Mouse (Mus musculus) heart, embryonic 10.5 days (tissue): ENCODE measurements around the gene Coro7. TPM values are rescaled to one million over a fixed set of nuclear protein-coding genes. Genes with fewer than 3 reads are reported as not detected.

ENCODE experiments used
- DNase-seq: peaks from one replicate; pipeline ENCODE4 v3.0.0-alpha.2; 2017; ENCODE audit warnings: low spot score
- H3K27ac ChIP-seq: fragments of 300-500 bp; sonication (generic); 2 replicates; pipeline ENCODE4 v1.5.1; 2016; ENCODE audit warnings: mild to moderate bottlenecking
- H3K27me3 ChIP-seq: fragments of 300-500 bp; sonication (generic); 2 replicates; pipeline ENCODE4 v1.6.1; 2016; ENCODE audit warnings: mild to moderate bottlenecking; ENCODE audit not compliant: poor library complexity, insufficient read depth, severe bottlenecking
- H3K36me3 ChIP-seq: fragments of 300-500 bp; sonication (generic); 2 replicates; pipeline ENCODE4 v1.6.1; 2016; ENCODE audit warnings: mild to moderate bottlenecking, moderate library complexity
- H3K4me1 ChIP-seq: fragments of 300-500 bp; sonication (generic); 2 replicates; pipeline ENCODE4 v1.6.1; 2016; ENCODE audit warnings: mild to moderate bottlenecking
- H3K4me3 ChIP-seq: fragments of 300-500 bp; sonication (generic); 2 replicates; pipeline ENCODE4 v1.5.1; 2016; ENCODE audit warnings: mild to moderate bottlenecking, moderate library complexity
- H3K9me3 ChIP-seq: fragments of 300-500 bp; sonication (generic); 2 replicates; pipeline ENCODE4 v1.6.1; 2016; ENCODE audit warnings: mild to moderate bottlenecking, moderate library complexity
- WGBS: fragments of 180-500 bp; shearing (Covaris S2); methylation state at CpG from one replicate; pipeline ENCODE4 v1.1.7; 2016; 5-methylcytosine and 5-hydroxymethylcytosine counted together
- polyA plus RNA-seq: library from polyadenylated mRNA; unstranded; fragments of >200 nt; fragmentation: Nextera tagmentation; extraction: Ambion mirVana; gene quantifications from 2 replicates; pipeline ENCODE4 v1.2.1, GENCODE M21; 2016

The Coro7 gene
- polyA plus RNA-seq, 1 experiment from 2014 or later: 22.7 TPM

GRCm38 (mm10) chr16:4676836-4677235, 2.7 kb downstream of the Coro7 start:
- no peak overlapping the region for H3K27ac ChIP-seq
- no peak overlapping the region for H3K4me3 ChIP-seq
- H3K36me3 ChIP-seq: peaks cover 27% of the 10 kb centered on the region
- no peak for DNase-seq
- peaks cover 18% of the 10 kb centered on the region for H3K4me1 ChIP-seq
- no peaks in the 10 kb centered on the region for H3K27me3 ChIP-seq
- WGBS: 93% methylated on average over 5 of the region's 5 CpGs
- no peaks in the 10 kb centered on the region for H3K9me3 ChIP-seq

DNA sequence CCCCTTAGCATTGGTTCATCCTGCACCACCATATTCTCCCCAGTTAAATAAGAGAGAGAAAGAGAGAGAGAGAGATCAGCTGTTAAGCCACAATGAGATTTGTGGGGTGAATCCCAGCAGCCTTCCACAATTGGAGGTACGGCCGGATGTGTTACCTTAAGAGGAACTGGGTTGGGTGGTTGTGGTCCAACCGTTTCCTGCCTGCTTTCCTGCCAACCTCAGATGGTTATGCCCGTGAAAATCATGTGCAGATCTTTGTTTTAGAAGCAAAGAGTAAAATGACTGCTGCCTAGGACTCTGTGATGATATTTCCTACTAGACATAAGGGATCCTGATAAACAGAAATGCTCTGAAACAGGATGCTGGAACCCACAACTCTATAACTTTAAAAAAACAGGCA, 5.5 kb downstream of the Coro7 start:
- no peak overlapping the region for H3K27ac ChIP-seq
- H3K4me3 ChIP-seq: no peak overlapping the region
- no peaks in the 10 kb centered on the region for H3K27me3 ChIP-seq
- DNase-seq: no peak
- no peaks in the 10 kb centered on the region for H3K9me3 ChIP-seq
- H3K4me1 ChIP-seq: peaks cover 14% of the 10 kb centered on the region
- H3K36me3 ChIP-seq: peaks cover 40% of the 10 kb centered on the region
- WGBS: 85% methylated on average over 4 of the region's 4 CpGs

GRCm38 (mm10) chr16:4670317-4670716, 9.3 kb downstream of the Coro7 start:
- DNase-seq: no peak
- Histone ChIP-seq H3K4me3 (no peak overlapping the region), H3K4me1 (no peaks in the 10 kb centered on the region), H3K27me3 (no peaks in the 10 kb centered on the region), H3K27ac (no peak overlapping the region), H3K36me3 (peaks cover 58% of the 10 kb centered on the region), H3K9me3 (no peaks in the 10 kb centered on the region)
- WGBS: 76% methylated on average over 5 of the region's 5 CpGs

DNA sequence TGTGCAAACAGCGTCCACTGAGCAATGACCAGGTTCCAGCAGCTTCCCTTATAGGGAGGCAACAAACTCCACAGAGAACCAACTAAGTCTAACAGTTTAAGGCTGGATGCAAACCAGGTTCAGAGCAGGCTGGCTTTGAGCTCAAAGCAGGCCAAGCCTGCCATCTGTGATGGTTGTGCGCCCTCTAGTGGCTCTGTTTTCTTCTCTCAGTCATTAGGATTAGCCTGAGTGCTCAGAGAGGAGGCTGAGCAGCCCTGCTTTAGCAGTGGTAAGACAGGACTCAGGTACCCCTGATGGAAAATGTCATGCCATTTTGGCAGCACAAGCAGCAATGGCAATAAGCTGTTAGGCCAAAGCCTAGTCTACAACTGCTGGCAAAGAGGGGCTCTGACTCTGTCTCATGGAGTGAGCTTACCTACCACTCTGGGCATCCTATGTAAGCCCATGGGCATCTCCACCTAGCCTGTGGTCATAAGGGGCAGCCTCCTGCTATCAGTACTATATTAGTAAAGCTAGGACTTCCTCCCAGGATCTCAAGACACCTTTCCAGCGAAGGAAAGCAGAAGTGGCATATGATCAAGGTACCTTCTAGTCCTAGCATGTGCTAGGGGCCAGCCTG, 12.3 kb downstream of the Coro7 start:
- Histone ChIP-seq H3K4me3 (no peak overlapping the region), H3K27me3 (no peaks in the 10 kb centered on the region), H3K4me1 (no peaks in the 10 kb centered on the region), H3K36me3 (peaks cover 56% of the 10 kb centered on the region), H3K27ac (no peak overlapping the region), H3K9me3 (no peaks in the 10 kb centered on the region)
- 26% methylated on average over 3 of the region's 3 CpGs for WGBS
- DNase-seq: peak; percentile 92

DNA sequence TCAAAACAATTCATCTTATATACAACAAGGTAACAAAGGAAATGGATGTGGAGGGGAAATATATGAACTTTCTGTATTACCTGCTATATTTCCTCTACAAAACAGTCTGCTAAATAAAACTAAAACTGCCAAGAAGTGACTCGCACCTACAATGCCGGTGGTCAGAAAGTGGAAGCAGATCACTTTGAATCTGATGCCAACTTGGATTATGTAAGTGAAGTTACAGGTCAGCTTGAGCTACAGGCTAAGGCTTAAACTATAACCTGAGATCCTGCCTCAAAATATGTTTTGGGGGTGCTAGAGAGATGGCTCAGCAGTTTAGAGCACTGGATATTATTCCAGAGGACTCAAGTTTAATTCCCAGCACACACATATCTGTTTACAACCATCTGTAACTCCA, 13.9 kb downstream of the Coro7 start:
- H3K4me1 ChIP-seq: no peaks in the 10 kb centered on the region
- H3K9me3 ChIP-seq: no peaks in the 10 kb centered on the region
- no peak overlapping the region for H3K27ac ChIP-seq
- H3K4me3 ChIP-seq: no peak overlapping the region
- H3K36me3 ChIP-seq: peaks cover 67% of the 10 kb centered on the region
- DNase-seq: no peak
- H3K27me3 ChIP-seq: no peaks in the 10 kb centered on the region
- WGBS: 88% methylated on average over 2 of the region's 2 CpGs

- WGBS: 88% methylated on average over 2 of the region's 2 CpGs
- Histone ChIP-seq H3K27ac (no peak overlapping the region), H3K4me3 (no peak overlapping the region), H3K4me1 (peaks cover 7% of the 10 kb centered on the region), H3K27me3 (no peaks in the 10 kb centered on the region), H3K9me3 (no peaks in the 10 kb centered on the region), H3K36me3 (peaks cover 57% of the 10 kb centered on the region)
- no peak for DNase-seq
These were observed 15.8 kb downstream of the Coro7 start for GRCm38 (mm10) chr16:4663806-4664205.

DNA sequence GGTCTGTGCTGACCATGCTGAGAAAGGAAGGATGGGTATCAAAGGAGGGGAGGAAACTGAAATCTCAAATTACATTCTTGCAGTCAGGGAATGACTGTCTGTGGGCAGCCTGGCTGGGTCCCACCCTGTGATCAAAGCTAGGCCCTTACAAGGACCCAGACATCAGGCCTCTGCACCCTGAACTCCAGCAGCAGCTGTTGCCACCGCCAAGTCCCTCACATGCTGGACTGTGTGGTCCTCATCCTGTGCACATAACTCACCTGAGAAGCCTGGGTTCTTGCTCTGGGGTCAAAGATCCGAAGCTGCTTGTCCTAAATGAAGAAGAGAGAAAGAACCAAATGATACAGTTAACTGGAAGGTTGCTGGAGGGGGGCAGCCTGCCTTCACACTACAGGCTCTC, 18.0 kb downstream of the Coro7 start:
- WGBS: 75% methylated on average over 2 of the region's 2 CpGs
- no peak overlapping the region for H3K27ac ChIP-seq
- peaks cover 26% of the 10 kb centered on the region for H3K4me1 ChIP-seq
- DNase-seq: no peak
- H3K27me3 ChIP-seq: no peaks in the 10 kb centered on the region
- H3K4me3 ChIP-seq: no peak overlapping the region
- peaks cover 39% of the 10 kb centered on the region for H3K36me3 ChIP-seq
- H3K9me3 ChIP-seq: no peaks in the 10 kb centered on the region

DNA sequence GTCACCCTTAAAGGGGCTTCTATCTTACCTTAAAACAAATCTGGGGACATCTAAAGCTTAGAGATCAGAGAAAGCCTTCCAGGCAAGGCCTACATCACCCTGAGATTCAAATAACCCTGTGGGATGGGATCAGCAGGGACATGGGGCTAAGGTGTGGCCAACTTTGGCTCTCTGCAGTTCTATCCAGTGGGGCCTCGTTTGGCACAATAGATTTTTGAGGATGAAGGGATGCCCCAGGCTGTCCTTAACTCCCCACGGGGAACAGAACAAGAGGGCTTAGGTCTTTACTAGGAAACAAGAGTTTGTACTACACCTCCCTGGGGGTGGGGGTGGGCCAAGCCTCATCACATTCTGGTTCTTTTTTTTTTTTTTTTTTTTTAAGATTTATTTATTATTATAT, 20.3 kb downstream of the Coro7 start:
- peaks cover 30% of the 10 kb centered on the region for H3K36me3 ChIP-seq
- no peaks in the 10 kb centered on the region for H3K9me3 ChIP-seq
- H3K4me1 ChIP-seq: peaks cover 48% of the 10 kb centered on the region
- peak overlapping the region; percentile 82 for H3K27ac ChIP-seq
- WGBS: 23% methylated on average over 2 of the region's 2 CpGs
- DNase-seq: no peak
- H3K4me3 ChIP-seq: peak overlapping the region; percentile 0; the same call in 1 of the 2 replicates
- no peaks in the 10 kb centered on the region for H3K27me3 ChIP-seq

- H3K27ac ChIP-seq: peak overlapping the region; percentile 82
- WGBS: 19% methylated on average over 11 of the region's 11 CpGs
These were observed 20.8 kb downstream of the Coro7 start for GRCm38 (mm10) chr16:4658781-4659245.

DNA sequence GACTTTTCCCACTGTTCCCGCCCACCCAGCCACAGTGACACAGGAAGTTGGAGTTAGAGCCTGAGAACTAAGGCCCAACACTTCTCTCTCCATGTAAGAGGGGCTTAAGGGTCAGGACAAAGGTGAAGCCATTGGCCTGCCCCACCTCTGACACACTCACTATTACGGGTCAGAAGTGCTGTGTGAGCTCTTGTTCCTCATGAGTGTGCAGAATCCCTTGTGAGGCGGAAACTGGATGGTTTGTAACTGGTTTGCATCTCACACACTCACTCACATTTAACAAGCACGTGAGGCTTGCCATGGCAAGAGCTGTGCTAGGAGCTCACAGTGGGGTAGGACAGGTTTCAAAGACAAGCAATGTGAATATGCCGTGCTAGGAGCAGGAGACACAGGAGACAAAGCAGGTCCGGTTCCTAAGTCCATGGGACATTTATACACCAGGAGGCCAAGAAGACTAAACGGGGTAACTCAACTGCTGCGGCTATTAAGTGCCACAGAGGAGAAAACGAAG, 23.0 kb downstream of the Coro7 start:
- H3K27me3 ChIP-seq: no peaks in the 10 kb centered on the region
- DNase-seq: peak; percentile 73
- H3K36me3 ChIP-seq: peaks cover 47% of the 10 kb centered on the region
- H3K4me3 ChIP-seq: 0 out of 2 replicates have a peak overlapping the region, but pooled peaks have one; percentile 3
- WGBS: 59% methylated on average over 9 of the region's 9 CpGs
- H3K27ac ChIP-seq: peak overlapping the region; percentile 91
- peaks cover 74% of the 10 kb centered on the region for H3K4me1 ChIP-seq
- no peaks in the 10 kb centered on the region for H3K9me3 ChIP-seq

More at GRCm38 (mm10) chr16:4658781-4659245, 20.8 kb downstream of the Coro7 start:
- H3K4me1 ChIP-seq: peaks cover 52% of the 10 kb centered on the region
- no peaks in the 10 kb centered on the region for H3K9me3 ChIP-seq
- H3K27me3 ChIP-seq: no peaks in the 10 kb centered on the region
- DNase-seq: peak; percentile 84
- H3K4me3 ChIP-seq: peak overlapping the region; percentile 0
- H3K36me3 ChIP-seq: peaks cover 29% of the 10 kb centered on the region

DNA sequence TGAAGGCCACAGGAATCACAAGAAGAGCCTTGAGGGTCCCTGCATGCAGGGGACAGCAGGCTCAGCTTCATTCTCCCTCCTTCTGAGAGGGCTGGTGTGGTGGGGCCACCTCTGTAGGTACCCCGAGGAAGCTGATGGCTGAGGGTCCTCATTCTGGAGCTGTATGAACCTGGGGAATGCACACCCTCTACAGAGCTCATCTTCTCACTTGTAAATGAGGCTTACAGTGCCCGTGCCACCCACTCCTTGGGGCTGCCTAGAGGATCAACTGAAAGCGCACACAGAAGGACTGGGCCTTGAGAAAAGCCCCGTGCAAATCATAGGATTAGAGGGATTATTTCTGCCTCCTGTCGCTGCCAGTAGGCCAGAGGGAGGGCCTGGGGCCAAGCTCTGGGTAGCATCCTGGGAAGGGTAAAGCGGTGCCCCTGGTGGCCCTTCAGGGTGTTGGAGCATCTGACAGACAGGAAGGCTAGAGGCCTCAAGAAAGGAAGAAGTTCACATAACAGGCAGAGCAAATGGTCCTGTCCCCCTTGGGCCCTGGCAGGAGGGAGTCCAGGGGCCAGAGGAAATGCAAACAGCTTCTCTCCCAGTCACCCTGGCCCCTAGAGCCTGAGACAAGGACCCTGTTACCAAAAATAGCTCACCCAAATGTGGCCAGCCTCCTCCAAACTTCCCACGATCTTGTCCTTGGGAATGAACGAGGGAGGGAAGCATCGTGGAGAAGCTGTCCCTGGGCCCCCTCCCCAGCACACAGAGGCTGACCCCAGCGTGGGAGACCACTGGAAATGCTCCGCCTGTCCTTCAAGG, 23.6 kb downstream of the Coro7 start:
- Histone ChIP-seq H3K27me3 (no peaks in the 10 kb centered on the region), H3K4me3 (peak overlapping the region; percentile 3; the same call in 1 of the 2 replicates), H3K36me3 (peaks cover 47% of the 10 kb centered on the region), H3K4me1 (peaks cover 80% of the 10 kb centered on the region), H3K27ac (peak overlapping the region; percentile 91), H3K9me3 (no peaks in the 10 kb centered on the region)
- 25% methylated on average over 11 of the region's 11 CpGs for WGBS
- DNase-seq: peak; percentile 78

DNA sequence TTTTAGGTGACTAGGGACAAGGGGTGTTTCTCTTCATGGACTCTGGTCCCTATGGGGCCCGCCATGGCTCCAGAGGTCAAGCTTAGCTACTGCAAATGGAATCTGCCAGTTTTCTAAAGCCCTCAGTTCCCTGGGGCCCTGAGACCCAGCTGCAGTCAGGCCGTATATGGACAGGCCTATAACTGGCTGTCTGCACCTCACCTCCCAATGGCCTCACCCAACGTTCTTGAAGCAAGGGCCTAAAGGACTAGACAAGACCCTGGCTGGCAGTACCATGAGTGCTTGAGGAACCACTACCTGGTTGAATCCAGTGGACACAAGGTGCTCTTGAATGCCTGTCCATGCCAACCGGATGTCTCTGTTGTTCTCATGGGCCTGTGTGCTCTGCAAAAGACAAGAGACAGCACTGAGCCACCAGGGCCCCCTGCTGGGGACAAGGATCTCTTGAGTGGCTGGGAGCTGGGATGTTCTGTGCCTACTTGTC, 24.3 kb downstream of the Coro7 start:
- H3K27ac ChIP-seq: peak overlapping the region; percentile 91
- H3K27me3 ChIP-seq: no peaks in the 10 kb centered on the region
- DNase-seq: no peak
- 50% methylated on average over 4 of the region's 4 CpGs for WGBS
- no peak overlapping the region for H3K4me3 ChIP-seq
- H3K9me3 ChIP-seq: no peaks in the 10 kb centered on the region
- peaks cover 83% of the 10 kb centered on the region for H3K4me1 ChIP-seq
- H3K36me3 ChIP-seq: peaks cover 47% of the 10 kb centered on the region

GRCm38 (mm10) chr16:4654706-4655105, 24.9 kb downstream of the Coro7 start:
- H3K4me1 ChIP-seq: peaks cover 88% of the 10 kb centered on the region
- H3K4me3 ChIP-seq: no peak overlapping the region
- no peaks in the 10 kb centered on the region for H3K9me3 ChIP-seq
- no peak for DNase-seq
- WGBS: 81% methylated on average over 10 of the region's 10 CpGs
- peaks cover 53% of the 10 kb centered on the region for H3K36me3 ChIP-seq
- peak overlapping the region; percentile 91 for H3K27ac ChIP-seq
- H3K27me3 ChIP-seq: no peaks in the 10 kb centered on the region
